Mouse (Mus musculus) liver, postnatal 0 days (tissue): ENCODE data around the gene Dlst.

Experiments used
- CTCF ChIP-seq: sonication (generic); IDR thresholded peaks from 2 replicates; pipeline ENCODE4 v1.5.1; 2016; ENCODE audit warnings: antibody characterized with exemption, low read depth
- EP300 ChIP-seq: IDR thresholded peaks from 2 replicates; pipeline ENCODE4 v1.6.1; 2016; ENCODE audit warnings: antibody characterized with exemption, low read depth, mild to moderate bottlenecking

- TF ChIP-seq CTCF (no peak), EP300 (no peak)
Measured at GRCm38 (mm10) chr12:85176846-85177523, 66.4 kb downstream of the Dlst start.
